Mouse (Mus musculus): ENCODE measurements around the gene Rbm5.

Gene Rbm5

GRCm38 (mm10) chr9:107770374-107771290 is at the start of gene Rbm5:
Gene Rbm5 (minus strand): TSS chr9:107770996.
- DNase-seq (ENCODE audit: low read depth, low spot score), result peak; percentile 93

- DNase-seq (ENCODE audit: low read depth, low spot score), result no peak
Observed at GRCm38 (mm10) chr9:107812132-107812531, 41.3 kb upstream of the Rbm5 start.

GRCm38 (mm10) chr9:107810985-107811384 is 40.2 kb upstream of the Rbm5 start:
- DNase-seq (ENCODE audit: low read depth, low spot score), result no peak

- DNase-seq (ENCODE audit: low read depth, low spot score), result no peak
Observed at GRCm38 (mm10) chr9:107791714-107792113, 20.9 kb upstream of the Rbm5 start.

GRCm38 (mm10) chr9:107782536-107783203 is 11.9 kb upstream of the Rbm5 start:
- DNase-seq (ENCODE audit: low read depth, low spot score), result no peak

- DNase-seq (ENCODE audit: low read depth, low spot score), result no peak
Observed at GRCm38 (mm10) chr9:107776809-107777208, 6.0 kb upstream of the Rbm5 start.

GRCm38 (mm10) chr9:107774411-107774810 is 3.6 kb upstream of the Rbm5 start:
- DNase-seq (ENCODE audit: low read depth, low spot score), result no peak

GRCm38 (mm10) chr9:107771782-107772181 is 986 bp upstream of the Rbm5 start:
- no peak for DNase-seq (ENCODE audit: low read depth, low spot score)

GRCm38 (mm10) chr9:107770037-107770373 is 791 bp downstream of the Rbm5 start:
- DNase-seq (ENCODE audit: low read depth, low spot score), result peak; percentile 19

GRCm38 (mm10) chr9:107769445-107770000 is 1.3 kb downstream of the Rbm5 start:
- peak; percentile 44 for DNase-seq (ENCODE audit: low read depth, low spot score)

- peak; percentile 6 for DNase-seq (ENCODE audit: low read depth, low spot score)
Observed at GRCm38 (mm10) chr9:107768851-107769250, 1.9 kb downstream of the Rbm5 start.

GRCm38 (mm10) chr9:107759593-107759992 is 11.2 kb downstream of the Rbm5 start:
- no peak for DNase-seq (ENCODE audit: low read depth, low spot score)

GRCm38 (mm10) chr9:107750378-107750777 is 20.4 kb downstream of the Rbm5 start:
- DNase-seq (ENCODE audit: low read depth, low spot score), result no peak

GRCm38 (mm10) chr9:107748063-107748462 is 22.7 kb downstream of the Rbm5 start:
- DNase-seq (ENCODE audit: low read depth, low spot score), result no peak

GRCm38 (mm10) chr9:107747310-107747709 is 23.5 kb downstream of the Rbm5 start:
- DNase-seq (ENCODE audit: low read depth, low spot score), result no peak

- DNase-seq (ENCODE audit: low read depth, low spot score), result peak; percentile 50
Observed at GRCm38 (mm10) chr9:107746679-107747078, 24.1 kb downstream of the Rbm5 start.

GRCm38 (mm10) chr9:107744061-107744460 is 26.7 kb downstream of the Rbm5 start:
- no peak for DNase-seq (ENCODE audit: low read depth, low spot score)

GRCm38 (mm10) chr9:107738841-107739202 is 32.0 kb downstream of the Rbm5 start:
- DNase-seq (ENCODE audit: low read depth, low spot score), result peak; percentile 66

GRCm38 (mm10) chr9:107738020-107738840 is 32.6 kb downstream of the Rbm5 start:
- DNase-seq (ENCODE audit: low read depth, low spot score), result peak; percentile 92

- DNase-seq (ENCODE audit: low read depth, low spot score), result no peak
Observed at GRCm38 (mm10) chr9:107736185-107736485, 34.7 kb downstream of the Rbm5 start.

- DNase-seq (ENCODE audit: low read depth, low spot score), result no peak
Observed at GRCm38 (mm10) chr9:107735356-107736184, 35.2 kb downstream of the Rbm5 start.

All from 3T3-L1 (cell line).